Mouse (Mus musculus) G1E (cell line): ENCODE measurements around the gene Jaml. TPM values are rescaled to one million over a fixed set of nuclear protein-coding genes. Genes with fewer than 3 reads are reported as not detected.

ENCODE experiments used
- ATAC-seq: 2 replicates; pipeline ENCODE4 v1.8.0; 2016; ENCODE audit warnings: mild to moderate bottlenecking; ENCODE audit not compliant: insufficient number of reproducible peaks, poor library complexity, low FRiP score, severe bottlenecking; ENCODE audit errors: extremely low read depth
- DNase-seq: peaks from one replicate; pipeline ENCODE4 v3.0.0; 2012; ENCODE audit warnings: low spot score
- H3K27me3 ChIP-seq: 2 replicates; pipeline ENCODE4 v1.6.1; 2012; ENCODE audit warnings: mild to moderate bottlenecking, low read length, inconsistent platforms; ENCODE audit not compliant: insufficient read depth
- H3K36me3 ChIP-seq: replicated peaks from 2 replicates; pipeline ENCODE3; 2012; ENCODE audit warnings: mild to moderate bottlenecking, inconsistent platforms
- H3K4me1 ChIP-seq: 2 replicates; pipeline ENCODE4 v1.6.1; 2012; ENCODE audit warnings: low read depth, low read length, inconsistent platforms, mixed read lengths; ENCODE audit not compliant: insufficient read depth
- H3K4me3 ChIP-seq: 2 replicates; pipeline ENCODE4 v1.5.1; 2012; ENCODE audit warnings: low read depth, mild to moderate bottlenecking, inconsistent platforms, low read length, moderate library complexity, mixed read lengths
- H3K9me3 ChIP-seq: replicated peaks from 2 replicates; pipeline ENCODE4 v1.6.1; 2012; ENCODE audit warnings: inconsistent platforms
- CTCF ChIP-seq: IDR thresholded peaks from 2 replicates; pipeline ENCODE4 v1.5.1; 2012; ENCODE audit warnings: low read depth, low read length, inconsistent platforms, mixed read lengths
- GATA1 ChIP-seq: IDR thresholded peaks from 2 replicates; pipeline ENCODE4 v1.6.1; 2012; ENCODE audit warnings: borderline replicate concordance, low read length, inconsistent platforms, mixed read lengths
- GATA2 ChIP-seq: IDR thresholded peaks from 2 replicates; pipeline ENCODE4 v1.6.1; 2012; ENCODE audit warnings: low read depth, low read length, inconsistent platforms, borderline replicate concordance
- POLR2AphosphoS5 ChIP-seq: IDR thresholded peaks from 2 replicates; pipeline ENCODE4 v1.6.1; 2012; ENCODE audit warnings: low read depth, low read length, inconsistent platforms; ENCODE audit not compliant: insufficient replicate concordance
- TAL1 ChIP-seq: conservative IDR thresholded peaks from 2 replicates; pipeline ENCODE4 v1.6.1; 2012; ENCODE audit warnings: low read depth, low read length, inconsistent platforms, mixed read lengths
- polyA plus RNA-seq: library from polyadenylated mRNA; stranded (reverse); fragments of >175 nt; gene quantifications from 2 replicates; pipeline ENCODE4 v1.2.3, GENCODE M21; 2012
- total RNA-seq, 2 experiments: library from RNA; stranded (forward) in 1 of 2; stranded (reverse) in 1 of 2; fragments of 200-1000 nt in 1 of 2; fragments of >200 nt in 1 of 2; fragmentation: Nextera tagmentation in 1 of 2; gene quantifications; 2 replicates each; pipeline ENCODE4 v1.2.3; 2014 to 2017

The Jaml gene
- total and polyA plus RNA-seq, 3 experiments: not detected

- no peak for ATAC-seq
- H3K4me3 ChIP-seq: no peak overlapping the region
- H3K4me1 ChIP-seq: no peaks in the 10 kb centered on the region
- H3K36me3 ChIP-seq: no peaks in the 10 kb centered on the region
- no peaks in the 10 kb centered on the region; the same call in 1 of the 2 replicates for H3K27me3 ChIP-seq
- DNase-seq: no peak
- no peaks in the 10 kb centered on the region for H3K9me3 ChIP-seq
- TF ChIP-seq CTCF: no peak
These were observed 12.2 kb upstream of the Jaml start for GRCm38 (mm10) chr9:45066735-45067134.

- Histone ChIP-seq H3K4me1 (no peaks in the 10 kb centered on the region), H3K36me3 (no peaks in the 10 kb centered on the region), H3K9me3 (no peaks in the 10 kb centered on the region), H3K4me3 (no peak overlapping the region), H3K27me3 (no peaks in the 10 kb centered on the region)
- ATAC-seq (no peak), DNase-seq (no peak)
- TF ChIP-seq CTCF (no peak), GATA2 (no peak), TAL1 (no peak), GATA1 (no peak), POLR2AphosphoS5 (no peak)
These were observed 7.2 kb upstream of the Jaml start for GRCm38 (mm10) chr9:45071800-45072199.

DNA sequence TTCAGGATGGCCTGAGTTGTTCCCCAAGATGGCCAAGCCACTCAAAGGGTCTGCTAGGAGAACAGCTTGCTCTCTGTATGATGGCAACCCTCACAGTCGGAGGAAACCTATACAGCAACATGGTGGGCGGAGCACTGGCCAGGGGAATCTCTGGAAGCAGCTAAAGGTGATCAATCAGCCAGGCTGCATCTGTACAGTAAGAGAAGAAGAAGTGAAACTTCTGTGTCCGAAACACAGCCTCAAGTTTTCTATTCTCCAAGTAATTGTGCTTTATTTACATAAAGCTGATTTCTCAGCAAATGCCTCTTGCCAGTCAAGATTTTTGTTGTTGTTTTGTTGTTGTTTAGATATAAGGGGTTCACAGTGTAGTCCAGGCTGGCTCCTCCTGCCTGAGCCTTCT lies 1.1 kb upstream of the Jaml start:
- Histone ChIP-seq H3K36me3 (no peaks in the 10 kb centered on the region), H3K27me3 (peaks cover 13% of the 10 kb centered on the region), H3K9me3 (no peaks in the 10 kb centered on the region), H3K4me1 (no peaks in the 10 kb centered on the region), H3K4me3 (no peak overlapping the region)
- DNase-seq (no peak), ATAC-seq (no peak)
- TF ChIP-seq CTCF: no peak
- TF ChIP-seq GATA2: no peak
- TF ChIP-seq GATA1: no peak
- no peak for TF ChIP-seq TAL1
- TF ChIP-seq POLR2AphosphoS5: no peak

GRCm38 (mm10) chr9:45083132-45083531 lies 4.1 kb downstream of the Jaml start:
- Histone ChIP-seq H3K36me3 (no peaks in the 10 kb centered on the region), H3K4me1 (no peaks in the 10 kb centered on the region), H3K4me3 (no peak overlapping the region), H3K9me3 (no peaks in the 10 kb centered on the region), H3K27me3 (peaks cover 24% of the 10 kb centered on the region)
- no peak for DNase-seq
- ATAC-seq: no peak
- TF ChIP-seq GATA1: no peak
- TF ChIP-seq POLR2AphosphoS5: no peak
- no peak for TF ChIP-seq GATA2
- TF ChIP-seq CTCF: no peak
- no peak for TF ChIP-seq TAL1

DNA sequence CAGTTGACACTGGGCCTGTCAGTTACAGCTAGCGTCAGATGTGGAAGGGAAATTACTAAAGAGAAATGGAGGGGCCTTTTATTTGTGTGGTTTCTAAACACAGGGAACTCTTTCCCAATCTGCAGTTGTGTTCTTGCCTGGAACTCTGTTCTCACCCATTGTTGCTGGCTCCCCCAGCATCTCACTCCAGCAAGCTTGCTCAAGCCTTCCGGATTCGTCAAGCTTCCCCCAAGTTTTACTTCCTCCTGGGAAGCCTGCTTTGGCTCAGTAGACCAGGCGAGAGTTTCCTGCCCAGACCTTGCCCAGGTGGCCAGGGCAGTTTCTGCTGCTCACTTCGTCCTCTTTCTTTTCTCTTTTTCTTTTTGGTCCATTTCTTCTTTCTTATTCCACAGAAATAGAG lies 5.6 kb downstream of the Jaml start:
- ATAC-seq (no peak), DNase-seq (no peak)
- TF ChIP-seq POLR2AphosphoS5: no peak
- TF ChIP-seq TAL1: no peak
- no peak for TF ChIP-seq GATA1
- TF ChIP-seq GATA2: no peak
- no peak for TF ChIP-seq CTCF
- no peak overlapping the region for H3K4me3 ChIP-seq
- no peaks in the 10 kb centered on the region for H3K4me1 ChIP-seq
- H3K9me3 ChIP-seq: no peaks in the 10 kb centered on the region
- peaks cover 18% of the 10 kb centered on the region for H3K27me3 ChIP-seq
- no peaks in the 10 kb centered on the region for H3K36me3 ChIP-seq

GRCm38 (mm10) chr9:45085741-45086690 lies 7.0 kb downstream of the Jaml start:
- no peak for ATAC-seq
- no peak for DNase-seq
- no peaks in the 10 kb centered on the region for H3K9me3 ChIP-seq
- H3K4me1 ChIP-seq: no peaks in the 10 kb centered on the region
- no peak overlapping the region for H3K4me3 ChIP-seq
- TF ChIP-seq GATA2 (no peak), POLR2AphosphoS5 (no peak), GATA1 (no peak), TAL1 (no peak), CTCF (no peak)
- no peaks in the 10 kb centered on the region for H3K36me3 ChIP-seq
- H3K27me3 ChIP-seq: peaks cover 21% of the 10 kb centered on the region
